Mouse (Mus musculus) lung, adult 2 months (tissue): ENCODE measurements at regions not wholly inside any gene's neighbourhood (a gene's known extent, or its start where the extent isn't known, plus 50 kb on each side); places are given as distances from the start of the nearest gene placed in this dataset.

Experiments
- CTCF ChIP-seq: fragments of 200-500 bp; IDR thresholded peaks from 2 replicates; pipeline ENCODE4 v1.5.1; 2011; ENCODE audit warnings: mild to moderate bottlenecking, low read length, control low read depth; ENCODE audit not compliant: insufficient read depth
- POLR2A ChIP-seq: fragments of 200-500 bp; IDR thresholded peaks from 2 replicates; pipeline ENCODE4 v1.6.1; 2011; ENCODE audit warnings: low read depth, mild to moderate bottlenecking, control low read depth, low read length, borderline replicate concordance; ENCODE audit errors: extremely low read depth

GRCm38 (mm10) chr1:55914284-55914683 lies 508.6 kb downstream of the Plcl1 start:
- no peak for TF ChIP-seq CTCF
- no peak for TF ChIP-seq POLR2A
